Mouse (Mus musculus) frontal cortex, adult (tissue): Measurements from ENCODE around the gene Maml1.
"Not testable (repeated sequence)": the region's sequence is repeated elsewhere in the genome, so short reads cannot be mapped to it uniquely, and the experiment has no call there.

Source experiments
- ATAC-seq: cut with Nextera tagmentation; 2 replicates; pipeline ENCODE4 v1.9.2; 2017; ENCODE audit warnings: mild to moderate bottlenecking, moderate library complexity, mixed read lengths; ENCODE audit not compliant: low TSS enrichment

Gene Maml1

GRCm38 (mm10) chr11:50292190-50292855 lies at the start of gene Maml1:
Maml1 (minus strand) TSS chr11:50292311.
- ATAC-seq: peak; percentile 98

DNA sequence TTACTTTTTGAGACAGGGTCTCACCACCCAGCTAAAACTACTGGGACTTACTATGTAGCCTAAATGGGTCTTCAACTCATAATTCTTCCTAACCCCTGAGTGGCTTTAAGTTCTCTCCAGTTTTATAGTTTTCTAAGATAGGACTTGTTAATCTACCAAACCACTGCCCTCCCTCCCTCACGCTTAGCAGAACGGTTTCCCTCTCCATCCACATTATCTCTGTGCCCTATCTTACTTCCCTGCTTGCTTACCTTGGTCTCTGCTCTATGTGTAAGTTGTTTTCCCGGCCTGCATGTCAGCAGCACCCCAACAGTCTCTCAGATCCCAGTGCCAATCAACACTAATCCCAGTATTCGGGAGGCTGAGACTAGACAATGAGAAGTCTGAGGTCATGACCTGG lies 44.8 kb upstream of the Maml1 start:
- ATAC-seq: no peak

DNA sequence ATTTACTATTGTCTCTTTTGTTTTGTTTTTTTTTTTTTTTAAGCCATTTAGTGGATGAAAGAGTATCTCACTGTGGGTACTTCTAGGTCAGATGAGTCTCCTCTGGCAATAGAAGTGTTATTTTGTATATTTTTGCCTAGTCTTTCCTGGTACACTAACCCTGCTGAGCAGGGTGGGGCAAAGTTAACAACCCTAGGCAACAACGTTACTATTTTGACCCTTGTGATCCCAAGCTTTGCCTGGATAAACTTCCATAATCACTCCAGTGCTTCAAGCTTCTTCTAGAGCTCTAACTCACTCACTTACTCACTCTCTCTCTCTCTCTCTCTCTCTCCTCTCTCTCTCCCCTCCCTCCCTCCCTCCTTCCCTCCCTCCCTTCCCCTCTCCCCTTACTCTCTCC lies 44.0 kb upstream of the Maml1 start:
- no peak for ATAC-seq

- ATAC-seq: no peak
Measured at GRCm38 (mm10) chr11:50333181-50333580, 41.1 kb upstream of the Maml1 start.

DNA sequence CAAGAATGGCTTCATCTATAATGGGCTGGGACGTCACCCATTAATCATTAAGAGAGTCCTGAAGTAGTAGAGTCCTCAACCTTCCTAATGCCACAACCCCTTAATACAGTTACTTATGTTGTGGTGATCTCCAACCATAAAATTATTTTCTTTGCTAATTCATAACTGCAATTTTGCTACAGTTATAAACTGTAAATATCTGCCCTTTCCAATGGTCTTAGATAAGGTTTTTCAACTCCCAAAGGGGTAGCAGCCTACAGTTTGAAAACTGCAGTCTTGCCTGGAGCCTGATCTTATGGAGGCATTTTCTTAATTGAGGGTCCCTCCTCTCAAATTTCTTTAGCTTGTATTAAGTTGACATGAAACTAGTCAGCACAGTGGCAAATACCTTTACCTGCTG lies 37.3 kb upstream of the Maml1 start:
- no peak for ATAC-seq

DNA sequence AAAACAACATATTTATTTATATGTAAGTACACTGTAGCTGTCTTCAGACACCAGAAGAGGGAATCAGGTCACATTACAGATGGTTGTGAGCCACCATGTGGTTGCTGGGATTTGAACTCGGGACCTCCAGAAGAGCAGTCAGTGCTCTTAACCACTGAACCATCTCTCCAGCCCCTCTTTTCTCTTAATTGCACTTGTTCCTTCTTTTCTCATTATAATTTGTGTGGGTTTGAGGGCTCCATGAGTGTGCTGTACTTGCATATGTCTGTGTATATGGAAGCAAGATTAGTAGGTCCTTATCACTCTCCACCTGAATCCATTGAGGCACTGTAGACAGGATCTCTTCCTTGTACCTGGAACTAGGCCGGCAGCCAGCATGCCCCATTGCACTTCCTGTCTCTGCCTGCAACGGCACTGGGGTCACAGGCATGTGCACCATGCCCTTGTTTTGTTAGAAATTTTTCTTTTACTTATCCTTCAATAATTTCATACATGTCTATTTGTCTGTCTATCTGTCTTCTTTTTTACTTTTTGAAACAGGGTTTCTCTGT lies 36.0 kb upstream of the Maml1 start:
- no peak for ATAC-seq

- no peak; the same call in 1 of the 2 replicates for ATAC-seq
Measured at GRCm38 (mm10) chr11:50326302-50326966, 34.3 kb upstream of the Maml1 start.

- ATAC-seq: peak; percentile 99
Measured at GRCm38 (mm10) chr11:50325496-50326301, 33.6 kb upstream of the Maml1 start, which contains the start of gene Canx. Canx (minus strand) TSS chr11:50325673.

DNA sequence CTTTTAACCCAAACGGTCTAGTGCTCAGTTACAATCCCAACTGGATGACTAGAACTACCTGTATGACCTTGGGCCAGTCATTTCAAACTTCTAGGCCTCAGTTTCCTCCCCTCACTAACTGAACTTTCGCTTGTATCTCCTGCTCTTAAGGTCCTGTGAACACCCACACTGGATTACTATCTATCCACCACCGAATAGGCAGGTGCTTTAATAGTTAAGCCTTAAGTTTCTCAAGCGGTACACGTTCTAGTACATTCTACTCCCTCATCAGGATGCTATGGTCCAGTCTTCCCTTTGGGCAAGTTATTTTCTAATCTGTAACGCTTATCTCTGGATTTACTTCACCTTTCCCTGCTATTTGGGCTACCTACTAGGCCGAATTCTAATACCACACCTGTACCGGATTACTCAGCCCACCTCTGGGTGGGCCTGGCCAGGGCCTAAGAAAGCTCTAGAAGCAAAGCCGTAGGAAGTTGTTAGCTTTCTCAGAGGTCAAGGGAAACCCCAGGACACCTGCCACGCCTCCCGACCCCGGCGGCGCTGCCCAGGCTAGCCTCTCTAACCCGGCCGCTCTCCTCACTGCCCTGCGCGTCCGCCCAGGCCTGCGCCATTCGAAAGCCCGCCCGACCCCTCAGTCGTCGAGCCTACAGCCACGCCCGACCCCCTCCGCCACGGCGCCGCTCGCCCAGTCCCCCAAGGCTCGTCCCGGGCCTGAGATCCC lies 32.8 kb upstream of the Maml1 start:
- ATAC-seq: 0 out of 2 replicates have a peak, but pooled peaks have one; percentile 0

DNA sequence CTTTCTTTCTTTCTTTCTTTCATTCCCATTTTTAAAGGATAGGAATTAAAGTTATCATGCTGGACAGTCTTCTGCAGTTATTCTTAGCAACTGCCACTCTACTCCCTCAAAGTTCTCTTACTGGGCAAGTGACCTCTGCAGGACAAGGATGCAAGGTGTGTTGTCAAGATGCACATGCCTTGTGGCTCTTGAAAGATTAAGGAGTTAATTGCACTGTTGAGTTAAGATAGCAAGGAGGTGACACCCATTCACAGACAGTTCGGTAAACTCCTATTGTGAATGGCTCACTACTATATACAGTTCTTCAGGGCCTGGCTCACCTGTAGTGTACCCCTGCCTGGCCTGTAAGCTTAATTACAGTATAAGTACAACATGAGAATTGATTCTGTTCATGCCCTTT lies 31.7 kb upstream of the Maml1 start:
- no peak for ATAC-seq

GRCm38 (mm10) chr11:50322345-50322744 lies 30.2 kb upstream of the Maml1 start:
- no peak for ATAC-seq

DNA sequence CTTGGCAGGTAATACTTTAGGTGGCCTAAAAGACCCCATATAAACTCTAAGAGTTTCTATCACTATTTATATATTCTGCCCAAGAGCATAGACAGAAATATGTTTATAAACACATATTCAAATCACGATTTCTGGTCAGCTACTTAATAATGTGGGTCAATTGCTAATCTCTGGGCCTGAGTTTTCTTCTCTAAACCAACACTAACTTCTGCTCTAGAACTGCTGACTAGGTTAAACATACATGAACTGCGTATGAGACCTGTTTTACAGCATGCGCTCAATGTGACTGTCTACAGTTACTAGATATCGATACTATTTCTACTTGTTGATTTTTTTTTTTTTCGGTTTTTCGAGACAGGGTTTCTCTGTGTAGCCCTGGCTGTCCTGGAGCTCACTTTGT lies 29.1 kb upstream of the Maml1 start:
- no peak for ATAC-seq

GRCm38 (mm10) chr11:50319343-50319742 lies 27.2 kb upstream of the Maml1 start:
- not testable (repeated sequence) for ATAC-seq

- ATAC-seq: no peak
Measured at GRCm38 (mm10) chr11:50312803-50313202, 20.7 kb upstream of the Maml1 start.

DNA sequence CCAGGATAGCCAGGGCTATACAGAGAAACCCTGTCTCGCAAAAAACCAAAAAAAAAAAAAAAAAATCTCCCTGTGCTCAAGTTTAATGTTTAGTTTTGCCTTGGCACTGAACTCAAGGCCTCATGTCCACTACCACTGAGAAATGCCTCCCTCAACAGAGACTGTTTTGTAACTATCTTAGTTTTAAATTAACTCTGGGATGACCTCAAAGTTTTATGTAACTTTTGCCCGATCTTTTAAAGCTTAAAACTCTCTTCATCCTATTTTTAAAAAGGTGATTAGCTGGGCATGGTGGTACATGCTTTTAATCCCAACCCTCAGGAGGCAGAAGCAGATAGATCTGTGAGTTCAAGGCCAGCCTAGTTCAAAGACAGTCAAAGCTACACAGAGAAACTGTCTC lies 11.3 kb upstream of the Maml1 start:
- no peak for ATAC-seq

DNA sequence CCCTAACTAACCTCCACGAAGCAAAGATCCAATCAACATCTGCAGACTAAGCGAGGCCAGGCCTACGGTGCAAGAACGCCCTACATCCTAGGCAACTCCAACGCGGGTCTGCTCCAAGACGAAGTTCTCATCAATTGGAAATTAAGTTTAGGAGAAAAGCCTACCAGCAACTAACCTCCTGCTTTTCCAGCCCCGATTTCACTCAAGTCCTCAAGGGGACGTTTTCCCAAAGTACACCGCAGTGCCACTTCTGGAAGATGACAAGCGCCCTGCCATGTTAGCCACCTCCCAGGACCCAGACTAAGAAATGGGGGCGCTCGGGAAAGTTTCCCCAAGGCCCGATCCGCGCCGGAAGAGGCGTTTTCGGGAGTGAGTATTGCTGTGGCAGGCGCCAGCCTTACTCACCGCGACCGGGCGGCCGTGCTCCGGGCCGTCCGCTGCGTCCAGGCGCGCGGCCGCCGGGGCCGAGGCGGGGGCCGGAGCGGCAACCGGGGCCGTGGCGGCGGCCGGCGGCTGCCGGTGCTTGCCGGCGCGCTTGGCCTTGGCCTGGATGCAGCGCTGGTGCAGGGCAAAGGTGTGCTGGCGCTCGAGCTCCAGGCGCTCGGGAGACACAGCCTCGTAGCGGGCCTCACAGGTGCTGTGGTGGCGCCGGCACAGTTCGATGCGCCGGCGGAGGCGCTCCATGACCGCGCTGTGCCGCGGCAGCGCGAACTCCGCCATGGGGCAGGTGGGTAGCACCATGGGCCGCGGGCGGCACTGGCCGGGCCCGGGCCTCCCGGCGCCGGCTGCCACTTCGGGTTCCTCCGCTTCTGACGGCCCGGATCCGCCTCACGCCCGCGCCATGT lies 568 bp downstream of the Maml1 start:
- ATAC-seq: peak; percentile 47

- ATAC-seq: no peak
Measured at GRCm38 (mm10) chr11:50290486-50291225, 1.5 kb downstream of the Maml1 start.

DNA sequence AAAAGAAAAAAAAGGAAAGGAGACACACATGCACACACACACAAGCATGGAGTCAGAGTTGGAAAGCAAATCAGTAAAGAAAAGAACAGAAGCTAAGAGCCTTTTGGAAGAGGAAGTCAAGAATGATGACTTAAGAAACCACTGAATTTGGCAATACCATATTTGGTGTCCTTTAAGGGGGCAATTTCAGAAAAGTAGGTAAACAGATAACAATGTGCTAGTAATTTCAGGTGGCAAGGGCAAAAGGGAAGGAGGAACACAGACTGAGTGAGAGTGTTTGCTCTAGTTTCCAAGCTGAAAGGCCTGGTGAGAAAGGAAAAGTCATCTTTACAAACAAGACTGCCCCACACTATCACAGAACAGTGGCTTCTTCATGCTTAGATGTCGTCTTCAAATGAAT lies 5.7 kb downstream of the Maml1 start:
- no peak for ATAC-seq

DNA sequence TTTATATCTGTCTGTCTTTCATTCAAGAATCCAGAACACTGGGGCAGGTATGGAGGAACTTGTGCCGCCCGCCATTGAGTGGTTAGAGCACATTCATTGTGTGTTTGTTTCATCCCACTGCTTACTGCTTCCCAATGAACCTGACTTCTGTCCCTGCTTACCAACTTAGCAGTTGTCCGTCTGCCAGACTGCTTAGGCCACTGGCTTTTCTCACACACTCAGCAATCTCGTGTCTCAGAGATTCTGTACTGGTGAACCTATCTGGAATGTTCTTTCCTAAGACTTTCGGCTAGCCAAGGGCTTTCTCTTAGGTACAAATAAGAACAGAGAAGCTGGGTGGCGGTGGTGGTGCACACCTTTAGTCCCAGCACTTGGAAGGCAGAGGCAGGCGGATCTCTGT lies 6.4 kb downstream of the Maml1 start:
- no peak for ATAC-seq

GRCm38 (mm10) chr11:50285263-50285662 lies 6.8 kb downstream of the Maml1 start:
- no peak for ATAC-seq
